Mouse (Mus musculus) cortical plate, adult 2 months (tissue): Measurements from ENCODE around the gene Dzip1.

Experiments used
- CTCF ChIP-seq: fragments of 200-500 bp; IDR thresholded peaks from 2 replicates; pipeline ENCODE4 v1.5.1; 2011; ENCODE audit warnings: mild to moderate bottlenecking, control low read depth, low read length; ENCODE audit not compliant: insufficient read depth; ENCODE audit errors: extremely low read depth
- POLR2A ChIP-seq: fragments of 200-500 bp; IDR thresholded peaks from 2 replicates; pipeline ENCODE4 v1.6.1; 2011; ENCODE audit warnings: mild to moderate bottlenecking, low read length, control low read depth; ENCODE audit not compliant: insufficient read depth; ENCODE audit errors: extremely low read depth

GRCm38 (mm10) chr14:118936236-118936635 is 11.0 kb upstream of the Dzip1 start:
- no peak for TF ChIP-seq CTCF
- no peak for TF ChIP-seq POLR2A
